Mouse (Mus musculus) kidney, adult 11 months (tissue): Measurements from ENCODE around the gene Gstm2.
"Not testable (repeated sequence)": the region's sequence is repeated elsewhere in the genome, so short reads cannot be mapped to it uniquely, and the experiment has no call there.

Source experiments
- DNase-seq: peaks from one replicate; pipeline ENCODE4 v3.0.0; 2022

The Gstm2 gene

GRCm38 (mm10) chr3:107995974-107996373 lies 9.7 kb upstream of the Gstm2 start:
- DNase-seq = not testable (repeated sequence)

DNA sequence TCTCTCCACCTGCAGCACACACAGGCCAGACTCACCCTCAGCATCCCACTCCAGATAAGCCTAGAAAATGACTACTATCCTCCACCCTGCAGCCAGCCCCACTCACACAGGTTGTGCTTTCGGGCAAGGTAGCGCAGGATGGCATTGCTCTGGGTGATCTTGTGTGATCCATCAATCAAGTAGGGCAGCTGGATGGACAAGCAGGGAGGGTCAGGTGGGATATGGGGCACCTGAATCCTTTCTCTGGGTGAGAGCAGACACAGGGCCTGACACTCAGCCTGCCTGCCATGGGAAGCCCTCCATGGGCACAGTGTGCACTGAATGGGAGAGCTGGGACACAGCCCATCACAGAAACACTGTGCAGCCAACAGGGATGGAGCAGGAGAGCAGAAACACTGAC lies 1.1 kb downstream of the Gstm2 start:
- not testable (repeated sequence) for DNase-seq

DNA sequence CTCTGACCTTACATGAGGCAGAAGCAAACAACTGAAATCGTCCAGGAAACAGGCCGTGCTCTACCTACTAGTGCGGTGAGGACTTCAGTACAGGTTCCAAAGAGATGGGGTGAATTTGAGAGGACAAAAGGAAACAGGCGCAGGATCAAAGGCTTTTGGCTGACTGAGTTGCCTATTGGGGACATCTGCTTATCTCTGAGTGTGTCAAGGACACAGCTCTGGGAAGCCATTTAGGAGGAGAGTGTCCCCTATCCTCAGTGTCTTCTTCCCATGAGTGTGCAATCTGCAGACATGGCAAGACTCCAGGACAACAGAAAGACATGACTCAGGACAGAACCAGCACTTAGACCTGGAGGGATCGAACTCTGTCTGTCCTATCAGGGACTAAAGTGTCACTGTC lies 1.8 kb downstream of the Gstm2 start:
- DNase-seq = no peak

DNA sequence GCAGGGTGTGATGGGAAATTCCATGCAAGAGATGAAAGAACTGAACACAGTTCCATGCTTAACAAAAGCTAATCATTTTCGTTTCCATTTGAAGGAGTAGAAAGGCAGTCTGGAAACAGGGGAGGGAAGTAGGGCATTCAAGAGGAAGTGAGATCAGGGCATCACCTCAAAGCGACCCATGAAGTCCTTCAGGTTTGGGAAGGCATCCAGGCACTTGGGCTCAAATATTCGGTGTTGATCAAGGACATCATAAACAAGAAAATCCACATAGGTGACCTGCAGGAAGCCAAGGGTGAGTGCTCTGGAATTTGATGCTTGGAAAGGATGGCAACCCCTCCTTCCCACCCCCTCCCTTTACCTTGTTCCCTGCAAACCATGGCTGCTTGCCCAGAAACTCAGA lies 2.5 kb downstream of the Gstm2 start:
- DNase-seq = peak; percentile 37

- DNase-seq = no peak
Observed at GRCm38 (mm10) chr3:107982726-107983125, 3.5 kb downstream of the Gstm2 start.

GRCm38 (mm10) chr3:107981261-107981660 lies 5.0 kb downstream of the Gstm2 start:
- DNase-seq = no peak

GRCm38 (mm10) chr3:107977691-107978090 lies 8.6 kb downstream of the Gstm2 start:
- no peak for DNase-seq

DNA sequence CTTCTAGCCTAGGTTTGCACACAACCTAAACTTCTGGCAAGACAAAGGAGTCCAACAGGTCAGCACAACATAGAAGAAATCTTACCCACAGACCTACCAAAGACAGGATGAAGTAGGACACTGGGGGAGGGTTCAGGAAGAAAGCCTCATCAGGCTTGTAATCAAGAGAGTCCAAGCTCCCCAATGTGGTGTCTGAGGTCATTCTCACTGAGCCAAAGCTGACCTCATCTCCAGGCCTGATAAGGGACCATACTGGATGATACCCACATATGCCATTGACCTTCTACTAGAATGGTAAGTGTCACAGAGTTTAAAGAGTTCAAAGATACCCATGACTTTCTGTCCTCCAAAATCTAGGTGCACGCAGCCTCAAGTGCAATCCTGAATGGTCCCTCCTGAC lies 12.0 kb downstream of the Gstm2 start:
- DNase-seq = no peak

GRCm38 (mm10) chr3:107972070-107972469 lies 14.2 kb downstream of the Gstm2 start:
- no peak for DNase-seq

DNA sequence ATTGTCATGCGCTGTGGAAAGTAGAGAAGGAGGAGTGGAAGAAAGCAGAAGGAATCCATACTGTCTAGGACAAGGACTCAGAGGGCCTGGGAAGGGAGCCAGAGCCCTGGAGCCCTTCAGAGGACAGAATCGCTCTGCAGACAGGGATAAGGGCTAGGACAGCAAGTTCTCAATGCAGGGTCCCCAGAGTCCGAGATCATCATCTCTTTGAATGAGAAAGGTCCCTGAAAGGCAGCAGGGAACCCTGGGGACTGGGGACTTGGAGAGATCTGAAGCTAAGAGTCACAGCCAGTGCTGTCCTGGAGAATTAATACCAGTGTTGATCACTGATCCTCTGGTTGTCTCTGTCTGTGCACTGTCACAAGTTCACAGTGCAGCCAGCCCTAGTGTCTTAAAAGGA lies 15.2 kb downstream of the Gstm2 start:
- DNase-seq = not testable (repeated sequence)

DNA sequence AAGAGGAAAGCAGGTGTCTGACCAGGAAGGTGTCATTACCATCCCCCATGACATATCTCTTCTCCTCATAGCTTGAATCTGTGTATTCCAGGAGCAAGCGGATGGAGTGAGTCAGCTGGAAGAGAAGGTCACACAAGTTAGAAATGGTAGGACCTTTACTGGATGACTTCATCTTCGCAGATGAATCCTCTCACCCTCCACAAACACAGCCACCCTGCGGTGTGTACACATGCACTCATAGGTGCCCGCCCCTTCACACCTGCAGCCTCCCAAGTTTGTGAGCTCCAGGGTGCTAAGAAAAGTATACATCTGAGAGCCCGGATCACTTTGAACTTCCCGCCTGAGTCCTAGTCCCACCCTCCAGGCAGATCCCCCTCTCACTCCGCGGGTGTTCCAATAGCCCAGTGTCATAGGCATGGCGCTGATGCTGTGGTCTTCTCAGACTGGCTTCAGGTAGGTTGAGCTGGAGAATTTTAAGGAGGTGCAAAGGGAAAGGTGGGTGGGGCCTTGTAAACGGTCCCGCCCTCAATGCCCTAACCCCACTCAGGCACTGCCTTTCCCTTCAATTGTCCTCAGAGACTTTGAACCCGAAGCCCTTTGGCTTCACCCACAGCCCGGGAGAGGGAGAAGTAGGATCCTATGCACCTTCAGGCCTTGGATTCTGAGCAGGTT lies 17.4 kb downstream of the Gstm2 start, which contains the start of gene Gstm3:
Gstm3 (minus strand) TSS at position 560 of the 672 bp plus-strand sequence.
- DNase-seq = no peak

GRCm38 (mm10) chr3:107966631-107967030 lies 19.6 kb downstream of the Gstm2 start:
- DNase-seq = no peak

GRCm38 (mm10) chr3:107965592-107965991 lies 20.7 kb downstream of the Gstm2 start:
- no peak for DNase-seq

DNA sequence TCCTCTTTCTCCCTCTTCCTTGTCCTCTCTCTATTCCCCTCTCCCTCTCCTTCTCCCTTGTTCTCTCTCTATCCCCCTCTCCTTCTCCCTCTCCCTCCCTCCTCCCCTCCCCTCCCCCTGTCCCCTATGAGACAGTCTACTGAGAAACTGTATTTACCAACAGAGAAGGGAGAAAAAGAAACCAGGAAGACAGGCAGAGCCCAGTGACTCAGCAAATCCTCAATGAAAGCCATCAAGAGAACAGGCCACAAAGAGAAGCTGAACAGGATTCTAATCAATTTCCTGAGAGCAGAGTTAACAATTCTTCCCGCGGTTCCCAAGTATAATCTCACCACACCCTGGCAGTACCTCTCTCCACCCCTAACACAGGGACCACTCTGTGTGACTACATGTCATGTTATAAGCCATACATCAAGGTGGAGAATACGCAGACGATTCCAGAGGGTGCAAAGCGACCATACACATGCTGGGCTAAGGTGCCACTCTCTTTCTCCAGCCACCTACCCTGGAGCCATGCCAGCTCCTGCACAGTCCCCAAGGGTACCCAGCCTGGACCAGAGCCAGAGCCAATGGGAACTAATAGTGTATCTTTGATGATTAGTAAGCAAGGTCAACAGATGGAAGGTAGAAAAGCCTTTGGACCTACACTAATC lies 21.5 kb downstream of the Gstm2 start:
- DNase-seq = no peak

GRCm38 (mm10) chr3:107964026-107964425 lies 22.2 kb downstream of the Gstm2 start:
- no peak for DNase-seq

GRCm38 (mm10) chr3:107955260-107955659 lies 31.0 kb downstream of the Gstm2 start:
- DNase-seq = not testable (repeated sequence)

GRCm38 (mm10) chr3:107953906-107954305 lies 32.3 kb downstream of the Gstm2 start:
- no peak for DNase-seq

DNA sequence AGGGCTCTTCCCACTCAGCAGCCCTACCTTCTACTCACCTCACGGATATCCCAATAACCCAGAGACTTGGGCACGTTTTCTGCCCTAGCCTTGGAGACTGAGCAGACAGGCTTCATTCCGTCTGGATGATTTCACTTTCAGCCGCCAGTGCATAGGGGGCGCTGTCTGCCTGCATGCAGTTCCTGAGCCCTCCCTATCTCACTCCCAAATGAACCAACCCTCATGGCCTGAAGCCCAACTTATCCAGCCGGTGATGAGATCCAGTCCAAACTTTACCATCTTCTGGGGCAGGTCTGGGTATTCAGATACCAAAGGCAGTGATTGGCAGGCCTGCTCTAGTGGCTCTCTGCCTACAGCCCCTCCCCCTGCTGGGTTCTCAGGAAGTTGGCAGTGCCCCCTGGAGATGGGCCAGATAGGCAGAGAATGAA lies 32.9 kb downstream of the Gstm2 start:
- DNase-seq = peak; percentile 80

- no peak for DNase-seq
Observed at GRCm38 (mm10) chr3:107950531-107950930, 35.7 kb downstream of the Gstm2 start.

GRCm38 (mm10) chr3:107949461-107949860 lies 36.8 kb downstream of the Gstm2 start:
- DNase-seq = not testable (repeated sequence)

- no peak for DNase-seq
Observed at GRCm38 (mm10) chr3:107945729-107946128, 40.5 kb downstream of the Gstm2 start.

GRCm38 (mm10) chr3:107943239-107943990 lies 42.8 kb downstream of the Gstm2 start, which contains the start of gene Gstm6:
Gstm6 (minus strand) TSS chr3:107943749.
- peak; percentile 67 for DNase-seq

DNA sequence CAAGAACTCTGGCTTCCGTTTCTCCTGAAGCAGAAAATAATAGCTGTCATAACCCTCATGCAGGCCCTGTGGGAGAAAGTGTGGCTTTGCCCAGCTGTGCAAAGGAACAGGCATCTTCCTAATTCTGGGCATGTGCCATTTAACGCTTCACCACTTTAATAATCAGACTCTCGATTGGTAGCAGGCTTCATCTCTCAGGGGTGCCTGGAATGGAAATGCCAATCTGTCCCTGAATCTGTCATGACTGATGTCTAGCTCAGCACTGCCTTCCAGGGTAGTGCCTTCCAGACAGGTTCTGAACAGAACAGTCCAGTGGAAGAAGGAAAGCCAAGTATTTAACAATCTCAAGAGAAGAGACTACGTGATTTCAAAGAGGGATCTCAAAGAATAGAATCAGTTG lies 45.0 kb downstream of the Gstm2 start:
- no peak for DNase-seq

GRCm38 (mm10) chr3:107940524-107940923 lies 45.7 kb downstream of the Gstm2 start:
- no peak for DNase-seq
